Mouse (Mus musculus) embryonic fibroblast, embryonic 13.5 days (primary cell): ENCODE data around the gene Crocc. TPM values are rescaled to one million over a fixed set of nuclear protein-coding genes. Genes with fewer than 3 reads are reported as not detected.

Experiments used
- H3K27ac ChIP-seq: 2 replicates; pipeline ENCODE4 v1.5.1; 2012; ENCODE audit warnings: low read length, control low read depth, inconsistent platforms; ENCODE audit not compliant: insufficient read depth
- H3K4me1 ChIP-seq: 2 replicates; pipeline ENCODE4 v1.6.1; 2011; ENCODE audit warnings: low read length; ENCODE audit not compliant: control insufficient read depth, insufficient read depth
- H3K4me3 ChIP-seq: 2 replicates; pipeline ENCODE4 v1.5.1; 2011; ENCODE audit warnings: mild to moderate bottlenecking, control low read depth, low read length; ENCODE audit not compliant: insufficient read depth
- CTCF ChIP-seq: IDR thresholded peaks from 2 replicates; pipeline ENCODE4 v1.5.1; 2011; ENCODE audit warnings: mild to moderate bottlenecking, control low read depth, low read length, moderate library complexity, borderline replicate concordance; ENCODE audit not compliant: insufficient read depth
- POLR2A ChIP-seq: IDR thresholded peaks from 2 replicates; pipeline ENCODE4 v1.6.1; 2011; ENCODE audit warnings: low read depth, mild to moderate bottlenecking, control low read depth, low read length, moderate library complexity
- polyA plus RNA-seq: library from polyadenylated mRNA; stranded (reverse); fragments of >200 nt; gene quantifications from 2 replicates; pipeline ENCODE4 v1.2.4, GENCODE M21; 2011; ENCODE audit warnings: low read depth; ENCODE audit not compliant: missing spikeins, insufficient read length

Crocc gene
- polyA plus RNA-seq, 1 experiment: 12.5 TPM

- no peak for TF ChIP-seq CTCF
- TF ChIP-seq POLR2A: no peak
- Histone ChIP-seq H3K4me1 (peaks cover 2% of the 10 kb centered on the region; the same call in 1 of the 2 replicates), H3K27ac (no peak overlapping the region), H3K4me3 (no peak overlapping the region)
Observed at GRCm38 (mm10) chr4:141068655-141069054, 8.3 kb upstream of the Crocc start.

GRCm38 (mm10) chr4:141067516-141068046, 7.2 kb upstream of the Crocc start:
- Histone ChIP-seq H3K27ac (no peak overlapping the region), H3K4me3 (no peak overlapping the region), H3K4me1 (no peaks in the 10 kb centered on the region)
- TF ChIP-seq CTCF (no peak), POLR2A (no peak)

- H3K27ac ChIP-seq: no peak overlapping the region
- H3K4me1 ChIP-seq: no peaks in the 10 kb centered on the region
- TF ChIP-seq CTCF (no peak), POLR2A (no peak)
- H3K4me3 ChIP-seq: no peak overlapping the region
Observed at GRCm38 (mm10) chr4:141066709-141067515, 6.6 kb upstream of the Crocc start.

GRCm38 (mm10) chr4:141065123-141065522, 4.8 kb upstream of the Crocc start:
- Histone ChIP-seq H3K4me1 (no peaks in the 10 kb centered on the region), H3K4me3 (no peak overlapping the region), H3K27ac (no peak overlapping the region)
- TF ChIP-seq CTCF (peak; percentile 99), POLR2A (no peak)

- H3K4me1 ChIP-seq: no peaks in the 10 kb centered on the region
- TF ChIP-seq CTCF (no peak), POLR2A (no peak)
- no peak overlapping the region for H3K4me3 ChIP-seq
Observed at GRCm38 (mm10) chr4:141064104-141064659, 3.8 kb upstream of the Crocc start.

GRCm38 (mm10) chr4:141059616-141060425, 529 bp downstream of the Crocc start:
- Histone ChIP-seq H3K27ac (peak overlapping the region; percentile 51), H3K4me1 (no peaks in the 10 kb centered on the region), H3K4me3 (peak overlapping the region; percentile 67)
- TF ChIP-seq CTCF (no peak), POLR2A (peak; percentile 78; the same call in 1 of the 2 replicates)

More at GRCm38 (mm10) chr4:141064104-141064659, 3.8 kb upstream of the Crocc start:
- no peak overlapping the region for H3K27ac ChIP-seq

- no peak overlapping the region for H3K4me3 ChIP-seq
Observed at GRCm38 (mm10) chr4:141058835-141059234, 1.5 kb downstream of the Crocc start.

GRCm38 (mm10) chr4:141056970-141057369, 3.4 kb downstream of the Crocc start:
- Histone ChIP-seq H3K4me3 (no peak overlapping the region), H3K4me1 (no peaks in the 10 kb centered on the region), H3K27ac (no peak overlapping the region)
- TF ChIP-seq CTCF (no peak), POLR2A (no peak)

More at GRCm38 (mm10) chr4:141058835-141059234, 1.5 kb downstream of the Crocc start:
- TF ChIP-seq POLR2A (no peak), CTCF (no peak)
- no peaks in the 10 kb centered on the region for H3K4me1 ChIP-seq
- H3K27ac ChIP-seq: no peak overlapping the region

GRCm38 (mm10) chr4:141053568-141054161, 6.7 kb downstream of the Crocc start:
- TF ChIP-seq CTCF: no peak
- TF ChIP-seq POLR2A: no peak
- Histone ChIP-seq H3K4me1 (no peaks in the 10 kb centered on the region), H3K27ac (no peak overlapping the region), H3K4me3 (no peak overlapping the region)
